Mouse (Mus musculus) induced T-regulatory cell, adult 2 months (primary cell): ENCODE results near the gene Trpt1.

Experiments used
- DNase-seq: peaks from one replicate; pipeline ENCODE4 v3.0.0-alpha.2; 2012; ENCODE audit warnings: low read depth

The Trpt1 gene

GRCm38 (mm10) chr19:6996006-6996405 is at the start of gene Trpt1, which contains the start of gene Nudt22:
Trpt1 (plus strand) TSS chr19:6996131.
Nudt22 (minus strand) TSS chr19:6996117.
- DNase-seq: peak; percentile 88

- no peak for DNase-seq
Measured at GRCm38 (mm10) chr19:6947742-6948141, 48.2 kb upstream of the Trpt1 start.

GRCm38 (mm10) chr19:6948186-6948585 is 47.7 kb upstream of the Trpt1 start:
- no peak for DNase-seq

- no peak for DNase-seq
Measured at GRCm38 (mm10) chr19:6949532-6949931, 46.4 kb upstream of the Trpt1 start.

GRCm38 (mm10) chr19:6949951-6950350 is 46.0 kb upstream of the Trpt1 start:
- no peak for DNase-seq

- DNase-seq: peak; percentile 71
Measured at GRCm38 (mm10) chr19:6950613-6951153, 45.2 kb upstream of the Trpt1 start.

GRCm38 (mm10) chr19:6951381-6951968 is 44.5 kb upstream of the Trpt1 start:
- peak; percentile 90 for DNase-seq

GRCm38 (mm10) chr19:6951994-6952711 is 43.8 kb upstream of the Trpt1 start:
- DNase-seq: peak; percentile 65

GRCm38 (mm10) chr19:6952712-6953037 is 43.3 kb upstream of the Trpt1 start:
- DNase-seq: peak; percentile 45

GRCm38 (mm10) chr19:6954046-6954445 is 41.9 kb upstream of the Trpt1 start:
- peak; percentile 55 for DNase-seq

GRCm38 (mm10) chr19:6955424-6955823 is 40.5 kb upstream of the Trpt1 start:
- DNase-seq: no peak

- DNase-seq: no peak
Measured at GRCm38 (mm10) chr19:6956461-6956860, 39.5 kb upstream of the Trpt1 start.

GRCm38 (mm10) chr19:6968491-6969271 is 27.2 kb upstream of the Trpt1 start:
- peak; percentile 55 for DNase-seq

- DNase-seq: no peak
Measured at GRCm38 (mm10) chr19:6969291-6969664, 26.7 kb upstream of the Trpt1 start.

- peak; percentile 89 for DNase-seq
Measured at GRCm38 (mm10) chr19:6969665-6970381, 26.1 kb upstream of the Trpt1 start.

- DNase-seq: peak; percentile 73
Measured at GRCm38 (mm10) chr19:6970460-6971085, 25.4 kb upstream of the Trpt1 start.

- DNase-seq: no peak
Measured at GRCm38 (mm10) chr19:6971644-6972043, 24.3 kb upstream of the Trpt1 start.

- no peak for DNase-seq
Measured at GRCm38 (mm10) chr19:6972247-6972917, 23.5 kb upstream of the Trpt1 start.

- no peak for DNase-seq
Measured at GRCm38 (mm10) chr19:6973581-6974190, 22.2 kb upstream of the Trpt1 start.
